Mouse (Mus musculus) ES-Bruce4 (cell line): ENCODE results near the gene Scp2.

Source experiments
- CTCF ChIP-seq: IDR thresholded peaks from one replicate; pipeline ENCODE4 v1.8.1; 2011; ENCODE audit warnings: low read depth, low read length
- EP300 ChIP-seq: IDR thresholded peaks from 2 replicates; pipeline ENCODE4 v1.6.1; 2011; ENCODE audit warnings: low read depth, low read length; ENCODE audit not compliant: insufficient read depth
- POLR2A ChIP-seq: IDR thresholded peaks from one replicate; pipeline ENCODE4 v1.8.1; 2011; ENCODE audit warnings: low read length; ENCODE audit not compliant: insufficient read depth

GRCm38 (mm10) chr4:107995727-107996126, 149.1 kb downstream of the Scp2 start:
- TF ChIP-seq POLR2A (no peak), CTCF (no peak), EP300 (no peak)
